Mouse (Mus musculus) kidney, embryonic 16.5 days (tissue): ENCODE results near the gene Jarid2. TPM values are rescaled to one million over a fixed set of nuclear protein-coding genes. Genes with fewer than 3 reads are reported as not detected.
A peak's percentile ranks its signal among the peaks of the same experiment; 100 is the strongest.
"Not testable (repeated sequence)": the region's sequence is repeated elsewhere in the genome, so short reads cannot be mapped to it uniquely, and the experiment has no call there.

ENCODE experiments used
- ATAC-seq: fragments of 200-750 bp; cut with Nextera tagmentation; 2 replicates; pipeline ENCODE4 v1.8.0; 2017; ENCODE audit warnings: moderate TSS enrichment; ENCODE audit not compliant: low FRiP score, low TSS enrichment
- H3K27ac ChIP-seq: fragments of 300-500 bp; sonication (generic); 2 replicates; pipeline ENCODE4 v1.5.1; 2014; ENCODE audit warnings: low read length
- H3K27me3 ChIP-seq: fragments of 300-500 bp; sonication (generic); 2 replicates; pipeline ENCODE4 v1.6.1; 2014; ENCODE audit warnings: low read length, control low read depth, mixed read lengths; ENCODE audit not compliant: insufficient read depth
- H3K36me3 ChIP-seq: fragments of 300-500 bp; sonication (generic); 2 replicates; pipeline ENCODE4 v1.6.1; 2014; ENCODE audit warnings: low read length, control low read depth, mixed read lengths; ENCODE audit not compliant: insufficient read depth
- H3K4me1 ChIP-seq: fragments of 300-500 bp; sonication (generic); 2 replicates; pipeline ENCODE4 v1.6.1; 2014; ENCODE audit warnings: low read length, control low read depth, mixed read lengths; ENCODE audit not compliant: insufficient read depth
- H3K4me2 ChIP-seq: fragments of 300-500 bp; sonication (generic); replicated peaks from 2 replicates; pipeline ENCODE4 v1.6.1; 2014; ENCODE audit warnings: low read depth, low read length
- H3K4me3 ChIP-seq: fragments of 300-500 bp; sonication (generic); 2 replicates; pipeline ENCODE4 v1.5.1; 2014; ENCODE audit warnings: mild to moderate bottlenecking, low read length
- H3K9ac ChIP-seq: fragments of 300-500 bp; sonication (generic); replicated peaks from 2 replicates; pipeline ENCODE4 v1.6.1; 2014; ENCODE audit warnings: low read length
- H3K9me3 ChIP-seq: fragments of 300-500 bp; sonication (generic); 2 replicates; pipeline ENCODE4 v1.6.1; 2016; ENCODE audit warnings: low read length, control low read depth
- WGBS: fragments of 180-500 bp; shearing (Covaris S2); extraction: QIAGEN DNeasy Blood & Tissue Kit; methylation state at CpG from one replicate; pipeline ENCODE4 v1.1.7; 2014; 5-methylcytosine and 5-hydroxymethylcytosine counted together
- polyA plus RNA-seq: library from polyadenylated mRNA; unstranded; fragments of >200 nt; fragmentation: Nextera tagmentation; extraction: Ambion mirVana; gene quantifications from 2 replicates; pipeline ENCODE4 v1.2.1, GENCODE M21; 2015

Jarid2 gene
- polyA plus RNA-seq, 1 experiment from 2014 or later: 39.7 TPM

GRCm38 (mm10) chr13:44708336-44709017, 20.8 kb upstream of the Jarid2 start:
- no peaks in the 10 kb centered on the region for H3K36me3 ChIP-seq
- WGBS: 94% methylated on average over 13 of the region's 14 CpGs
- no peak overlapping the region for H3K27ac ChIP-seq
- H3K9ac ChIP-seq: no peak overlapping the region
- no peak overlapping the region for H3K4me2 ChIP-seq
- H3K4me3 ChIP-seq: no peak overlapping the region
- no peaks in the 10 kb centered on the region for H3K9me3 ChIP-seq
- no peaks in the 10 kb centered on the region for H3K27me3 ChIP-seq
- 0 out of 2 replicates have a peak, but pooled peaks cover 2% of the 10 kb centered on the region for H3K4me1 ChIP-seq
- no peak for ATAC-seq

GRCm38 (mm10) chr13:44709747-44710480, 19.4 kb upstream of the Jarid2 start:
- Histone ChIP-seq H3K4me1 (0 out of 2 replicates have a peak, but pooled peaks cover 2% of the 10 kb centered on the region), H3K4me3 (no peak overlapping the region), H3K27ac (no peak overlapping the region), H3K9ac (no peak overlapping the region), H3K27me3 (no peaks in the 10 kb centered on the region), H3K4me2 (no peak overlapping the region), H3K36me3 (no peaks in the 10 kb centered on the region), H3K9me3 (no peaks in the 10 kb centered on the region)
- ATAC-seq: no peak
- 80% methylated on average over 8 of the region's 8 CpGs for WGBS

- Histone ChIP-seq H3K36me3 (no peaks in the 10 kb centered on the region), H3K9me3 (no peaks in the 10 kb centered on the region), H3K4me1 (no peaks in the 10 kb centered on the region), H3K27ac (no peak overlapping the region), H3K27me3 (no peaks in the 10 kb centered on the region), H3K9ac (no peak overlapping the region), H3K4me2 (no peak overlapping the region), H3K4me3 (no peak overlapping the region)
- WGBS: 49% methylated on average over 5 of the region's 5 CpGs
- ATAC-seq: no peak
Observed at GRCm38 (mm10) chr13:44711062-44711461, 18.2 kb upstream of the Jarid2 start.

DNA sequence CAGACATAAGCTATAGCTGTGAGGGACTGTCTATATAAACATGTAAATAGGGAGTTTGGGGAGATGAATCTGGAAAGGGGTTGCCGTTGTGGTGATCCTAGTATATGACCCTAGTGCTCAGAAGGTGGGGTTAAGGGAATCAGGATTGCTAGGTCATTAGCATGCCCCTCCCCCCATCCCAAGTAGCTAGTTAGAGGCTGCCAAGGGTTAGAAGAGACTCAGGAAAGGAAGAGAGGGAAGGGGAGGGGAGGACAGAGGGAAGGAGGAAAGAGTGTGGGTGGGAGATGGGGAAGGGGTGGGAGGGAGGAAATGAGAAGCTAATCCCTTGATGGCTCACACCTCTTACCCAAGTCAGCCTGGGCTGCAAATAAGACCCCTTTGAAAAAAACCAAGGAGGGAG, 17.4 kb upstream of the Jarid2 start:
- Histone ChIP-seq H3K27me3 (no peaks in the 10 kb centered on the region), H3K9me3 (no peaks in the 10 kb centered on the region), H3K36me3 (no peaks in the 10 kb centered on the region), H3K4me1 (no peaks in the 10 kb centered on the region), H3K4me2 (no peak overlapping the region), H3K27ac (no peak overlapping the region), H3K9ac (no peak overlapping the region), H3K4me3 (no peak overlapping the region)
- 19% methylated on average over 1 of the region's 1 CpGs for WGBS
- ATAC-seq: no peak

DNA sequence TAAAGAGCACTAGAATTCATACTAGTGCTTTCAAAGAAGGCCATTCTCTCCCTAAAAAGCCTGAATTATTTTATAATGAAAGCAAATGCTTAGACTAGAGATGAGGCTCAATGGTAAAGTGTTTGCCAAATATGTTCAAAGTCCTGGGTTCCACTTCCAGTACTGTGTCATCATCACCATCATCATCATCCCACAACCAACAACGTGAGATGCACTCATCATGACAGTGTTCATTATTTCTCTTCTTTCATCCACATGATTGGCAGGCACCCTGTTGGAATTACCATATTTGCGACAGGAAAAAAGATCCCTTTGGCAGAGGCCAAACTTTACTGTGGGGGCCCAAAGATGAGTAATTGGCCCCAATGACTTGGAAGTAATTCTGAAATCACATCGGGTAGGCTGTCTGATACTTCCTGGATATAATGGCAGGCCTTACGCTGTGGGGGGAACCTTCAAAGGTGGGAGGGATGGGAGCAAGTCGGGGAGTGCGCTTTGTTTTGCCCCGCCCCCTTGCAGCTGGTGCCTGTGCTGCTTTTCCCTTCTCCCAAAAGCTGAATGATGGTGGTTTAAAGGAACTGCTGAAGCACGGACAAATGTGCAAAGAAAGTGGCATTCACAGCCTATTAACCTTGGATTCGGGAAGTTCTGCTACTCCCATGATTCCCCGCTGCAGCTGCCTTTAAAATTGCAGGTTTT, 13.9 kb upstream of the Jarid2 start:
- no peaks in the 10 kb centered on the region for H3K4me1 ChIP-seq
- H3K9ac ChIP-seq: no peak overlapping the region
- no peaks in the 10 kb centered on the region for H3K27me3 ChIP-seq
- H3K9me3 ChIP-seq: no peaks in the 10 kb centered on the region
- H3K4me2 ChIP-seq: peak overlapping the region; percentile 12; the same call in 1 of the 2 replicates
- no peaks in the 10 kb centered on the region for H3K36me3 ChIP-seq
- no peak for ATAC-seq
- no peak overlapping the region for H3K4me3 ChIP-seq
- 27% methylated on average over 10 of the region's 10 CpGs for WGBS
- H3K27ac ChIP-seq: no peak overlapping the region

GRCm38 (mm10) chr13:44717838-44718237, 11.4 kb upstream of the Jarid2 start:
- no peak for ATAC-seq
- 94% methylated on average over 9 of the region's 9 CpGs for WGBS
- Histone ChIP-seq H3K9ac (no peak overlapping the region), H3K4me1 (no peaks in the 10 kb centered on the region), H3K9me3 (no peaks in the 10 kb centered on the region), H3K4me3 (no peak overlapping the region), H3K27me3 (no peaks in the 10 kb centered on the region), H3K4me2 (no peak overlapping the region), H3K36me3 (no peaks in the 10 kb centered on the region), H3K27ac (no peak overlapping the region)

GRCm38 (mm10) chr13:44718465-44718864, 10.8 kb upstream of the Jarid2 start:
- not testable (repeated sequence) for H3K4me2 ChIP-seq, ATAC-seq, H3K36me3 ChIP-seq, H3K27me3 ChIP-seq, H3K9ac ChIP-seq, H3K4me3 ChIP-seq, H3K9me3 ChIP-seq, H3K4me1 ChIP-seq, H3K27ac ChIP-seq
- 86% methylated on average over 5 of the region's 5 CpGs for WGBS

- WGBS: 71% methylated on average over 1 of the region's 1 CpGs
Observed at GRCm38 (mm10) chr13:44720094-44720493, 9.2 kb upstream of the Jarid2 start.

GRCm38 (mm10) chr13:44721891-44722547, 7.3 kb upstream of the Jarid2 start:
- Histone ChIP-seq H3K27me3 (no peaks in the 10 kb centered on the region), H3K4me2 (no peak overlapping the region), H3K4me3 (no peak overlapping the region), H3K27ac (no peak overlapping the region), H3K4me1 (no peaks in the 10 kb centered on the region), H3K36me3 (no peaks in the 10 kb centered on the region), H3K9ac (no peak overlapping the region), H3K9me3 (no peaks in the 10 kb centered on the region)
- no peak for ATAC-seq
- WGBS: 84% methylated on average over 5 of the region's 5 CpGs

More at GRCm38 (mm10) chr13:44720094-44720493, 9.2 kb upstream of the Jarid2 start:
- no peak overlapping the region for H3K4me2 ChIP-seq
- H3K4me1 ChIP-seq: no peaks in the 10 kb centered on the region
- H3K9ac ChIP-seq: no peak overlapping the region
- H3K4me3 ChIP-seq: no peak overlapping the region
- H3K9me3 ChIP-seq: no peaks in the 10 kb centered on the region
- H3K27me3 ChIP-seq: no peaks in the 10 kb centered on the region
- no peak overlapping the region for H3K27ac ChIP-seq
- no peaks in the 10 kb centered on the region for H3K36me3 ChIP-seq
- ATAC-seq: no peak
